Mouse (Mus musculus) midbrain, embryonic 11.5 days (tissue): Measurements from ENCODE around the gene Sema5b. TPM values are rescaled to one million over a fixed set of nuclear protein-coding genes. Genes with fewer than 3 reads are reported as not detected.

Experiments used
- ATAC-seq: fragments of 200-750 bp; cut with Nextera tagmentation; 2 replicates; pipeline ENCODE4 v1.8.0; 2017; ENCODE audit warnings: moderate TSS enrichment, moderate library complexity; ENCODE audit not compliant: low FRiP score
- DNase-seq: peaks from one replicate; pipeline ENCODE4 v3.0.0; 2015; ENCODE audit warnings: low spot score; ENCODE audit errors: missing footprints
- H3K27ac ChIP-seq: fragments of 300-500 bp; sonication (generic); 2 replicates; pipeline ENCODE4 v1.5.1; 2014; ENCODE audit warnings: low read depth, low read length
- H3K27me3 ChIP-seq: fragments of 300-500 bp; sonication (generic); 2 replicates; pipeline ENCODE4 v1.6.1; 2014; ENCODE audit warnings: mild to moderate bottlenecking, low read length, moderate library complexity, mixed read lengths; ENCODE audit not compliant: control insufficient read depth, insufficient read depth
- H3K36me3 ChIP-seq: fragments of 300-500 bp; sonication (generic); 2 replicates; pipeline ENCODE4 v1.6.1; 2014; ENCODE audit warnings: mild to moderate bottlenecking, low read length, moderate library complexity, mixed read lengths; ENCODE audit not compliant: control insufficient read depth, insufficient read depth
- H3K4me1 ChIP-seq: fragments of 300-500 bp; sonication (generic); 2 replicates; pipeline ENCODE4 v1.6.1; 2014; ENCODE audit warnings: low read length; ENCODE audit not compliant: control insufficient read depth, insufficient read depth
- H3K4me2 ChIP-seq: fragments of 300-500 bp; sonication (generic); 2 replicates; pipeline ENCODE4 v1.6.1; 2014; ENCODE audit warnings: mild to moderate bottlenecking, moderate library complexity
- H3K4me3 ChIP-seq: fragments of 300-500 bp; sonication (generic); 2 replicates; pipeline ENCODE4 v1.5.1; 2014; ENCODE audit warnings: low read depth, low read length
- H3K9ac ChIP-seq: fragments of 300-500 bp; sonication (generic); 2 replicates; pipeline ENCODE4 v1.6.1; 2014; ENCODE audit warnings: low read length
- H3K9me3 ChIP-seq: fragments of 300-500 bp; sonication (generic); 2 replicates; pipeline ENCODE4 v1.6.1; 2016; ENCODE audit warnings: low read length; ENCODE audit not compliant: control insufficient read depth
- WGBS: fragments of 180-500 bp; shearing (Covaris S2); extraction: QIAGEN DNeasy Blood & Tissue Kit; methylation state at CpG from one replicate; pipeline ENCODE4 v1.1.7; 2014; 5-methylcytosine and 5-hydroxymethylcytosine counted together
- polyA plus RNA-seq: library from polyadenylated mRNA; unstranded; fragments of >200 nt; fragmentation: Nextera tagmentation; extraction: Ambion mirVana; gene quantifications from 2 replicates; pipeline ENCODE4 v1.2.1, GENCODE M21; 2014

The Sema5b gene
- polyA plus RNA-seq, 1 experiment from 2014 or later: 31.1 TPM

GRCm38 (mm10) chr16:35593474-35593873 lies 52.5 kb downstream of the Sema5b start:
- ATAC-seq (no peak), DNase-seq (no peak)
- 98% methylated on average over 5 of the region's 5 CpGs for WGBS
- Histone ChIP-seq H3K9me3 (no peaks in the 10 kb centered on the region), H3K27ac (no peak overlapping the region), H3K4me3 (no peak overlapping the region), H3K27me3 (no peaks in the 10 kb centered on the region), H3K36me3 (peaks cover 2% of the 10 kb centered on the region; the same call in 1 of the 2 replicates), H3K9ac (no peak overlapping the region), H3K4me1 (peaks cover 60% of the 10 kb centered on the region), H3K4me2 (no peak overlapping the region)

GRCm38 (mm10) chr16:35596241-35596640 lies 55.3 kb downstream of the Sema5b start:
- no peak overlapping the region for H3K4me2 ChIP-seq
- no peaks in the 10 kb centered on the region for H3K9me3 ChIP-seq
- ATAC-seq (0 out of 2 replicates have a peak, but pooled peaks have one; percentile 20), DNase-seq (no peak)
- no peak overlapping the region for H3K4me3 ChIP-seq
- H3K36me3 ChIP-seq: peaks cover 2% of the 10 kb centered on the region
- H3K27ac ChIP-seq: peak overlapping the region; percentile 40
- no peak overlapping the region for H3K9ac ChIP-seq
- 62% methylated on average over 6 of the region's 6 CpGs for WGBS
- H3K27me3 ChIP-seq: no peaks in the 10 kb centered on the region
- H3K4me1 ChIP-seq: peaks cover 41% of the 10 kb centered on the region

GRCm38 (mm10) chr16:35596661-35597350 lies 55.9 kb downstream of the Sema5b start:
- no peak overlapping the region for H3K9ac ChIP-seq
- H3K27ac ChIP-seq: peak overlapping the region; percentile 40
- ATAC-seq (peak; percentile 52), DNase-seq (peak; percentile 88)
- no peak overlapping the region for H3K4me3 ChIP-seq
- no peaks in the 10 kb centered on the region for H3K9me3 ChIP-seq
- 32% methylated on average over 8 of the region's 8 CpGs for WGBS
- H3K4me2 ChIP-seq: no peak overlapping the region
- H3K27me3 ChIP-seq: no peaks in the 10 kb centered on the region
- H3K36me3 ChIP-seq: peaks cover 2% of the 10 kb centered on the region
- H3K4me1 ChIP-seq: peaks cover 37% of the 10 kb centered on the region

- no peaks in the 10 kb centered on the region for H3K9me3 ChIP-seq
- no peak overlapping the region; the same call in 1 of the 2 replicates for H3K27ac ChIP-seq
- ATAC-seq (no peak), DNase-seq (no peak)
- no peak overlapping the region for H3K4me3 ChIP-seq
- 17% methylated on average over 6 of the region's 6 CpGs for WGBS
- H3K9ac ChIP-seq: no peak overlapping the region
- peaks cover 2% of the 10 kb centered on the region for H3K36me3 ChIP-seq
- peaks cover 32% of the 10 kb centered on the region for H3K4me1 ChIP-seq
- H3K27me3 ChIP-seq: no peaks in the 10 kb centered on the region
- no peak overlapping the region for H3K4me2 ChIP-seq
Measured at GRCm38 (mm10) chr16:35597991-35598390, 57.0 kb downstream of the Sema5b start.

- 78% methylated on average over 5 of the region's 5 CpGs for WGBS
- Histone ChIP-seq H3K9ac (no peak overlapping the region), H3K27ac (no peak overlapping the region), H3K9me3 (no peaks in the 10 kb centered on the region), H3K36me3 (peaks cover 2% of the 10 kb centered on the region), H3K27me3 (no peaks in the 10 kb centered on the region), H3K4me2 (no peak overlapping the region), H3K4me3 (no peak overlapping the region), H3K4me1 (peaks cover 35% of the 10 kb centered on the region)
- DNase-seq: no peak
- ATAC-seq: no peak
Measured at GRCm38 (mm10) chr16:35598802-35599201, 57.9 kb downstream of the Sema5b start.

- no peak for DNase-seq
- H3K36me3 ChIP-seq: no peaks in the 10 kb centered on the region; the same call in none of the 2 replicates
- no peaks in the 10 kb centered on the region for H3K9me3 ChIP-seq
- peaks cover 40% of the 10 kb centered on the region for H3K4me1 ChIP-seq
- no peak overlapping the region for H3K27ac ChIP-seq
- WGBS: 79% methylated on average over 5 of the region's 5 CpGs
- H3K4me2 ChIP-seq: no peak overlapping the region
- no peak for ATAC-seq
- no peaks in the 10 kb centered on the region for H3K27me3 ChIP-seq
- no peak overlapping the region for H3K4me3 ChIP-seq
- H3K9ac ChIP-seq: no peak overlapping the region
Measured at GRCm38 (mm10) chr16:35600282-35600681, 59.3 kb downstream of the Sema5b start.

GRCm38 (mm10) chr16:35601426-35601825 lies 60.5 kb downstream of the Sema5b start:
- ATAC-seq: no peak
- H3K27ac ChIP-seq: no peak overlapping the region
- H3K9me3 ChIP-seq: no peaks in the 10 kb centered on the region
- no peak overlapping the region for H3K4me2 ChIP-seq
- no peaks in the 10 kb centered on the region; the same call in none of the 2 replicates for H3K36me3 ChIP-seq
- H3K4me1 ChIP-seq: peaks cover 32% of the 10 kb centered on the region
- H3K27me3 ChIP-seq: no peaks in the 10 kb centered on the region
- DNase-seq: no peak
- H3K4me3 ChIP-seq: no peak overlapping the region
- 90% methylated on average over 6 of the region's 6 CpGs for WGBS
- no peak overlapping the region for H3K9ac ChIP-seq

- no peak for DNase-seq
- peaks cover 24% of the 10 kb centered on the region for H3K4me1 ChIP-seq
- no peak for ATAC-seq
- no peak overlapping the region for H3K9ac ChIP-seq
- WGBS: 81% methylated on average over 9 of the region's 9 CpGs
- H3K27ac ChIP-seq: no peak overlapping the region
- no peaks in the 10 kb centered on the region for H3K27me3 ChIP-seq
- no peaks in the 10 kb centered on the region; the same call in none of the 2 replicates for H3K36me3 ChIP-seq
- no peaks in the 10 kb centered on the region for H3K9me3 ChIP-seq
- no peak overlapping the region for H3K4me2 ChIP-seq
- no peak overlapping the region for H3K4me3 ChIP-seq
Measured at GRCm38 (mm10) chr16:35602529-35602928, 61.6 kb downstream of the Sema5b start.

GRCm38 (mm10) chr16:35603729-35604522 lies 63.0 kb downstream of the Sema5b start:
- Histone ChIP-seq H3K4me1 (peaks cover 22% of the 10 kb centered on the region), H3K9ac (no peak overlapping the region)
- ATAC-seq: 0 out of 2 replicates have a peak, but pooled peaks have one; percentile 26

More at GRCm38 (mm10) chr16:35603729-35604522, 63.0 kb downstream of the Sema5b start:
- no peak for DNase-seq
- WGBS: 63% methylated on average over 20 of the region's 20 CpGs
- Histone ChIP-seq H3K9me3 (no peaks in the 10 kb centered on the region), H3K36me3 (no peaks in the 10 kb centered on the region; the same call in none of the 2 replicates), H3K27me3 (no peaks in the 10 kb centered on the region), H3K4me2 (no peak overlapping the region), H3K27ac (no peak overlapping the region), H3K4me3 (no peak overlapping the region)
